Mouse (Mus musculus): ENCODE measurements around the gene Slitrk1.

The Slitrk1 gene

DNA sequence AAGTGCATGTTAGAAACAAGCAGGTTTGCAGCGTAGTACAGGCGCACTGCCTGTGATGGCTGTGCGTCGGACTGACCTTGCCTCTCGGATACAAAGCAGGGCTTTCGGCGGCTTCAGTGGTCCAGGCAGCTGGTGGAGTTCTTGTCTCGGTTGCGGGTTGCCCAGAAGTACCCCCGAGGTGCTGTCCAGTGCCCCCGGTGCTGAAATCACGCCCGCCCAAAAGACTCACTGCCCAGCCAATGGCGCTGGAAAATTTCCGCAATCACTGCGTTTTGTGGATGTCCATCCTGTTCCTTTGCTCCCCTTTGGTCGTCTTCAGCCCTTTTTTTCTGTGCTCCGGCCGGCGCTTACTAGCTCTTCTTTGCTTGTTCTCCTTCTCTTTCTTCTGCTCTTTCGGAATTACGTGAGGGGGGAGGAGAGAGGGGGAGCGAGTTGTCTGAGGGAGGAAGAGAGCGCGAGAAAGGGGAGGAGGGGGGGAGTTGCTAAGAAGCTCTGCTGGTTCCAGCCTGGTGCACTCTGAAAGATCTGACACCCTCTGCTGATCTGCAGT is at the start of gene Slitrk1:
TSS of gene Slitrk1 (minus strand) at position 445 of the 550 bp plus-strand sequence.
- DNase-seq (ENCODE audit: low spot score in 2 of 2) = peak; percentile 79 to 89

DNA sequence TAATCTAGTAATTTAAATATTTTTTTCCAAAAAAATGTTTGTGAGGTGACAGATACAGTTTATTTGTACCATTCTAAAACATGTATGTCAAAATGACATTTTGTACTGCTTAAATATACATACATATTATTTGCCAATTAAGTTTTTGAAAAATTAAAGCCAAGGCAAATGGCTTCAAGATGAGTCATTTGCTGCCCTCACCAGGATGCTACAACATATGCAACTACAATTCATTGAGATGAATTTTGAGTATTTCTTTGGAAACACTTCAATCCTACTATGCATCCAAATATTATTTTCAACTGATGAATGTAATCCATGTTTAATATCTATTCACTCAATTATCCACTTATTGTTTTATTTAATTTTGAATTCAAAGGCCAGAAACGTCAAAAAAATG is 21.8 kb upstream of the Slitrk1 start:
- DNase-seq (ENCODE audit: low spot score in 2 of 2) = no peak

DNA sequence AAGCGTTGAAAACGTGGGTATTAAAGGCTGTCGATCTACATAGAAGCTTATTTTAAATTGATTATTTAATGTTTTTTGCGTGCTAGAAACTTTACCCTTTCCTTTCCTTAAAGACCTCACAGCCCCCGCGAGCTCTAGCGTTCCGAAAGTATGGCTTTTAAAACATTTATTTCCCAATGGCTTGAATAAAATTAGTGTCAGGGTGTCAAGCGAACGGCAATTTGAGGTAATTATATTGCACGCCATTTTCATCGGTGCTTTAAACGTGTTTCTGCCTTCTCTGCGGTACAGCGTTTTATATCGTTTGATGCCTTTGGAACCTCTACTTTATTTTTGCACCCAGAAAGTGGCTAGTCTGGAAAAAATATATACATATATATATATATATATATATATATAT is 378 bp upstream of the Slitrk1 start:
- DNase-seq (ENCODE audit: low spot score in 2 of 2) = no peak

DNA sequence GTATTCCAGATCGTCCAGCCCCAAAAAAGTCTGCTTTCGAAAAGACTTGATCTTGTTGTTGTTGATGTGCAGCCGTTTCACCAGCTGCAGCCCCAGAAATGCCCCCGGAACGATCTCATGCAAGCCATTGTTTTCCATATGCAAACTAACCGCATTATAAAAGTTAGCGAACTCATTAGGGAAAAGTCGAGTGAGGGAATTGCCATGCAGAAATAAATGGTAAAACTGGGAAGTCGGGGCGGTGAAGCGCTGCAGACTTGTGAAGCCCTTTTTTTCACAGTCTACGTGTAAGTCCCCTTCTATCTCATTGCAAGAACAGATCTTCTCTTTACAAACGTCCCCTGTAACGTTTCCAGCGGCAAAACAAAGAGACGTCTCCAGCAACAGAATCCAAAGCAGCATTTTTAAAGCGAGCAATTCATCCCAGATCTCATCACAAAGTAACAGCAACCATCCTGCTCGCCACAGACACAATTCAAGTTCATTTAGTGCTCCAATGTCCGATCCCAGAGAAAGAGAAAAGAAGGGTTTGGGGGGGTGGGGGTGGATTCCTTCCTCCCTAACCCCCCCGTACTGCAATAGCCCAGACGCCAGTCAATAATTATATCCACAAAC is 975 bp downstream of the Slitrk1 start:
- peak; percentile 35 to 36 for DNase-seq (ENCODE audit: low spot score in 2 of 2)

DNA sequence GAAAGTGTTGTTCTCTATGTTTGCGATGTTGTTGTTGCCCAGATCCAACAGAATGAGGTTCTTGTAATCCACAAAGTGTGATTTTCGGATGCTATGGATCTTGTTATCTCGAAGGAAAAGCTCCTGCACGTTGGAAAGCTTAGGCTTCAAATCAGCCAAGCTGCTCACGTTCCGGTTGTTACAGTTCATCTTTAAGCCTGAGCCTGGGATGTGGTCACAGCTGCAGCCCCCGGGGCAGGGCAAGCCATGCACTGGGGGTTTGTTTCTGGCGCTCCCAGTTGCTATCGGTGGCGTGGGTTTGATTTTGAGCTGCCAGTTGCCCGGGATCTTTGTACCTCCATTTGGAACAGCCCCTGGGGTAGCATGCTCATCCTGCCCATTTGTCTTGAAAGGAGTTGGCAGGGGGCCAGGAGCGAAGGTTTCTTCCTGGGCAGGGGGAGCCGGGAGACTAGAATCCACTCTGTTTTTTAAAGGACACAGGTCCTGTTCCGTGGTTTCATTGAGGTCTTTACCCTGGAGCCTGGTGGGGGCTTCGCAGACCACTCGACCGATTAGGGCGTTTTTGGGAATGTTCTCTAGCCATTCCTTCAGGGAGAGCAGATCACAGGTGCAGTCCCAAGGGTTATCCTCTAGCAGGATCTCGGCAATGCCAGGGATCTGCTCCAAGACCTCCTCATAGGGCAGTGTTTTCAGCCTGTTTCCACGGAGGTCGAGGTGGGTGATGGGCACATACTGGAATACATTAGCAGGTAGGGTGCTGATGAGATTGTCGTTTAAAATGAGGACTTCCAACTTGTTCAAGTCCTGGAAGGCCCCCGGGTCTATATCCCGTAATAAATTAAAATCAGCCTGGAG is 1.7 kb downstream of the Slitrk1 start:
- DNase-seq (ENCODE audit: low spot score in 2 of 2) = peak; percentile 78 to 79

DNA sequence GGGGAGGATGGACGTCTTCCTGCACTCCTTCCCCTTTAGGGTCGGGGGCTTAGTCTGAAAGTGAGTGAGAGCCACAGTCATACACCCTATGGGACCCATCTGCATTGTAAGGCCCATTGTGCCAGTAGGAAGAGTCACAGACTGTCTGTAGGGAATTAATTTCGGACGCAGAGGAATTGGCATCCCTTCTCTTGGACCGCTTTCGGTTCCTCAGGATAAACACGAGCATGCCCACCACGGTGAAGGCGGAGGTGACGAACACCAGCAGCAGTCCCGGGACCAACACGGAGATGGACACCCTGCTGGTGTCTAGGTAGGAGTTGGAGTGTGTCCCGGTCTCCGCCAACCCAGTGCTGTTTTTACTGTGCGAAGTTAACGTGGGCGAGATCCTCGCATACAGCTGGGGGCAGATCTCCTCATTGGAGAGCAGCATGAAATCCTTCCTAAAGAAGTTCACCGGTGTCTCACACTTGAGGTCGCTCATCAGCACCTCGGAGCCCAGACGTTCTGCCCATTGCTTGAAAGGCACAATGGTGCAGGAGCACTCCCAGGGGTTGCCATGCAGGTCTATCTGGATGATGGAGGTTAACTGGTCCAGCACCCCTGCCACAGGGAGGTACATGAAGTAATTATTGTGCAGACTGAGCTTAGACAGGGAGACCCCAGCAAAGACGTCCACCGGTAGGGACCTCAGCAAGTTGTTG is 2.7 kb downstream of the Slitrk1 start:
- peak; percentile 68 to 72 for DNase-seq (ENCODE audit: low spot score in 2 of 2)

DNA sequence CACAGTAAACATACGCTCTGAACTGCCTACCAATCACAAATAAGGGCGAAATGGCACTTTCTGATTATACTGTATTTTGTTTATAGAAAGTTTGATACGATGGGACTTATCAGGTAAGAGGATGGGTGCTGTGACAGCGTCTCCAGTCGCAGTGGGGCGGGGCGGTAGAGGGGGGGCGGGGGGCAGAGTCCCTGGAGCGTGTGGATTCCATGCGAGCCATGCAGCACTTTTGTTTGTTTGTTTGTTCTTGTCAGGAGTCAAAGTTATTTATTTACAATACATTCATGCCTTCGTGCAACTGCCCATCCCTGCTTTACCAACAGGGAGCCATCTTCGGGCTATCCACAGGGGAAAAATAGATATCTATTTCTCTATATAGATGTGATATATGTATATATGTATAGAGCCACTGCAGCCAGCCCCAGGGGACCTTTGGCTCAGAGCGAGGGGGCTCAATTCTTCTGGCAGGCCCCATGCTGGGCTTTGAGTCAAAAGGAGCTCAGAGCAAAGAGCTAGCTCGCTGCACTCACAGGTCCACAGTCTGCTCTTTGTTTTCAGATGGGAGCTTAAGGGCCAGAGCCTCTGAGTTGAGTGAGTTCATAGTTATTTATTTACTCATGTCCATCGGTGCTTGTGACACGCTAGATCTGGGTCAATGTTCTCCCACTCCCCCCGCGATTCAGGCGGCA is 3.4 kb downstream of the Slitrk1 start:
- DNase-seq (ENCODE audit: low spot score in 2 of 2) = peak; percentile 32 to 33

DNA sequence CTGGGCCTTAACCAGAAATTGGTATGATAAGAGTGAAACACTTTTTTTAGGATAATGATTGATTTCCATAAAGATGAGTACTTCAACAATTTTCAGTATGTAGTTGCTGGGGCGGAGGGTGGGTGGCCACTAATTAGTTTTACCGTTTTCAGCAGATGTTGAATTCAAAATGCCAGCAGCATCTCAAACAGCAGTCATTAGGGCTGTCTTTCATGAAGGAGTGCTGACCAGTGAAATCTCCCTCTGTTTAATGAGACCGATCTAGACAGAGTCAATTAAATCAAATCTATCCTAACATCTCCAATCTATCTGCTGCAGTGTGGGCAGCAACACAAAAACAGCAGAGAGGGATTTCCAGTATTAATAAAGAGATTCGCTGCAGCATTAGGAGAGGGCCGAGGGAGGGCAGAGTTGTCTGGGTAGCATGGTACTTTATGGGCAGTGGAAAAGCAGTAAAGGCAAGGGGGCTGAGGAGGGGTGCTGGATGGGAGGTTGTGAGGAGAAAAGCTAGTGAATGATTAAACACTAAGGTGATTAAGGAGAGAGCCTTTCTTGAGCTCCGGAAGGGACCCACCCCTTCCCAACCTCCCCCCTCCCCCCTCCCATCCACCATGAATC is 4.5 kb downstream of the Slitrk1 start:
- DNase-seq (ENCODE audit: low spot score in 2 of 2) = peak; percentile 28 to 34

DNA sequence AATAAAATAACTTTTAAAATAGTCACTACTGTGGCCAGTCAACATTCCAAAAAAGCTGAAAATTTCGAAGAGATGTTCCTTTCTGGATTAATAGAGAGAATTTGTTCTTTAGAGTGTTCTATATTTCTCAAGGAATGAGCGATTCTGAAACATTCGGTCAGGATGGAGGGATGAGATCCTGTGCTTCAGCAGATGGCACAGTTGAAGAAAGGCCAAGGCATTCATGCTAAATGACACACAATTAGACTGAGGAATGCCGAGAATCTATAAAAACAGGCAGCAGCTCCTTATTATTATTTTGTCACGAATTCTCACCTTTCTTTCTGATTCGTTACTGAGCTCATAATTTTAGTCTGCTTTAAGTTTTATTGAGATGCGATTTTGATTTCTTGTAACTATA is 15.4 kb downstream of the Slitrk1 start:
- DNase-seq (ENCODE audit: low spot score in 2 of 2) = no peak

DNA sequence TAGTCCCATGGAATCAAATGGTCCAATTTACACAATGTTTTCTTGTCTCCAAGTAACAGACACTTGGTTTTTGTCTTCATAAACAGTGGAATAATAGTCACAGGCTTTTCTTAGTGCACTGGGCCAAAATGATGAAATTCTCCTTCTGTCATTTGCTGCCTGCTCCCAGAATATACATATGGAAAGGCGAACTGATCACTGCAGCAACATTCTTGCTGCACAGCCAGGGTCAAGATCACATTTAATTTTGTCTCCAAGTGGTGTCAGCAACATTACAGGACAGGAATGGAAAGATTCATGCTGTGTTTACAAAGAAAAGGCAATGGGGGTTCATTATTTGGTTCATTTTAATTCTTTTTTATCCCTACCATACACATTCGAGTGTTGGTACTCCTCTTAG is 18.5 kb downstream of the Slitrk1 start:
- DNase-seq (ENCODE audit: low spot score in 2 of 2) = no peak

DNA sequence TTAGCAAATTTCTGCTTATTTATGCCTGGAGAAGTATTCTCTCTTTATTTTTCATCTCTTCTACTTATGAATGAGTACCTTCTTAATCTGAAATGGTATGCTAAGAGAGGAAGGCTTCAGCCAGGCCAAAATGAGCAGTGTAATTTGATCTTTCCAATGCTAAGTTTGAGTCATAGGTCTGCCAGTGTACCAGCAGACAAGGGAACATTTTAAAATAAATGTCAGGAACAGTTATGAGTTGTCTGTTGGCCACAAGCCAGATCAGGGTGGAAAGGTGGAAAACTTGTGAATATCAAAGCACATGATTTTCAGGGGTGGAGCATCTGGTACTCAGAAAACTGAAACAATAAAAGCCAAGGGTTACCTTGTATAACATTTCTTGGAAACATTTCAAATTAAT is 46.1 kb downstream of the Slitrk1 start:
- no peak for DNase-seq (ENCODE audit: low spot score in 2 of 2)

DNA sequence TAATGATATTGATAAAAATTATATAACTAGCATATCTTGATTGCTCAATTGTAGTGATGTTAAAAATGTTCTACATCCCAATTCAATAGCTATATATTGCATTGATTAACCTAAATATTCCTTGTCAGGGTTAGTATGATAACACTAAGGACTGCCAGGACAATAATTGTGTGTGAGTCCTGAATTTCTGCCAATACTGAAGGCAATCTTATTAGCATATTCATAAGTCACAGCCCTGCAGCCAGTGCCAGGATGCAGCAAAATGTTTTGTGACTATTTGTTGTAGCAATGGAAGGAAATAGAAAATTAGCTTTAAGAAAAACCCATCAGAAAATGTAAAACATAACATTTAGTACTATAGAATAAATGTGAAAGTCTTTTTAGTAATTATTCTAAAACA is 49.3 kb downstream of the Slitrk1 start:
- no peak for DNase-seq (ENCODE audit: low spot score in 2 of 2)

DNA sequence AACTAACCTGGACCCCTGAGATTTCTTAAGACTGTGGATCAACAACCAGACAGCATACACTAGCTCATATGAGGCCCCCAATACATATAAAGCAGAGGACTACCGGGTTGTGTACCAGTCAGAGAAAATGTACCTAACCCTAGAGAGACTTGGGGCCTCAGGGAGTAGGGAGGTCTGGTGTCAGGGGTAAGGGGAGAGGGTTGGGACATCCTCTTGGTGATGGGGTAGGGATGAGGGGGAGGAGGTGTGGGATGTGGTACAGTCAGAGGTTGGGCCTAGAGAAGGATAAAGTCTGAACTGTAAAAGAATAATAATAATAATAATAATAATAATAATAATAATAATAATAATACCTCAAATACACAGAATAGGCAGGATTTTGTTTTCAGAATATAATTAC is 54.6 kb downstream of the Slitrk1 start:
- no peak for DNase-seq (ENCODE audit: low spot score in 2 of 2)
